Mouse (Mus musculus): ENCODE results near the gene Tctn1.
A peak's percentile ranks its signal among the peaks of the same experiment; 100 is the strongest.

The Tctn1 gene

GRCm38 (mm10) chr5:122263933-122264905, at the start of gene Tctn1:
TSS of gene Tctn1 (minus strand) at chr5:122264460.
- peak; percentile 96 for DNase-seq

GRCm38 (mm10) chr5:122312942-122313684, 48.9 kb upstream of the Tctn1 start:
- DNase-seq = peak; percentile 69

GRCm38 (mm10) chr5:122312346-122312745, 48.1 kb upstream of the Tctn1 start:
- no peak for DNase-seq

GRCm38 (mm10) chr5:122311692-122312091, 47.4 kb upstream of the Tctn1 start:
- peak; percentile 74 for DNase-seq

GRCm38 (mm10) chr5:122310699-122311098, 46.4 kb upstream of the Tctn1 start:
- DNase-seq = peak; percentile 70

- DNase-seq = no peak
These were observed 42.3 kb upstream of the Tctn1 start for GRCm38 (mm10) chr5:122306536-122306935.

GRCm38 (mm10) chr5:122305472-122305871, 41.2 kb upstream of the Tctn1 start:
- no peak for DNase-seq

- no peak for DNase-seq
These were observed 40.3 kb upstream of the Tctn1 start for GRCm38 (mm10) chr5:122304541-122304940.

- no peak for DNase-seq
These were observed 39.7 kb upstream of the Tctn1 start for GRCm38 (mm10) chr5:122303937-122304336.

GRCm38 (mm10) chr5:122302810-122303745, 38.8 kb upstream of the Tctn1 start:
- no peak for DNase-seq

GRCm38 (mm10) chr5:122300071-122300518, 35.8 kb upstream of the Tctn1 start:
- DNase-seq = no peak

GRCm38 (mm10) chr5:122295113-122295935, 31.1 kb upstream of the Tctn1 start:
- DNase-seq = peak; percentile 59

GRCm38 (mm10) chr5:122294219-122294735, 30.0 kb upstream of the Tctn1 start:
- DNase-seq = peak; percentile 34

GRCm38 (mm10) chr5:122293131-122293530, 28.9 kb upstream of the Tctn1 start:
- no peak for DNase-seq

- DNase-seq = no peak
These were observed 27.5 kb upstream of the Tctn1 start for GRCm38 (mm10) chr5:122291553-122292339.

GRCm38 (mm10) chr5:122291149-122291548, 26.9 kb upstream of the Tctn1 start:
- peak; percentile 62 for DNase-seq

GRCm38 (mm10) chr5:122288147-122288811, 24.0 kb upstream of the Tctn1 start:
- DNase-seq = no peak

- no peak for DNase-seq
These were observed 22.8 kb upstream of the Tctn1 start for GRCm38 (mm10) chr5:122287026-122287425.

GRCm38 (mm10) chr5:122286191-122286590, 21.9 kb upstream of the Tctn1 start:
- peak; percentile 55 for DNase-seq

GRCm38 (mm10) chr5:122285767-122286150, 21.5 kb upstream of the Tctn1 start:
- DNase-seq = no peak

All from thymus, postnatal 4 days (tissue).